Mouse (Mus musculus): ENCODE measurements around the gene Dpysl5.
A peak's percentile ranks its signal among the peaks of the same experiment; 100 is the strongest.

The Dpysl5 gene

DNA sequence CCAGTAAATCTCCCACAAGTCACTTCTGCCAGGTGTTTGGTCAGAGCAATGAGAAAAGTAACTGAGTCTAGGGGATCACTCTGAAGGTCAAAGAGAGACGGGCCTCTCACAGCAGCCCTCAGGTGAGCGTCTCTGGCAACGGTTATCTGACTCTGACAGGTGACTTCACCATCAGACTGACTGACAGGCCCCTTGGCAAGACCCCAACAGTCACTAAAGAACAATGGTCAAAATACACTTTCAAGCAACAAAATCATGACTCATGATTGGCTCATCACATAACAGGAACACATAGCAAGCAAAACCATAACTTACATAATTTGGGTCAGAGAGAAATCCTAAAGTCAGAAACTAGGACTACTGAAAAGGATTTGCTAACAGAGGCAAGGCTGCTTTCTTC lies 9.5 kb upstream of the Dpysl5 start:
- ATAC-seq (ENCODE audit: low TSS enrichment), result no peak

DNA sequence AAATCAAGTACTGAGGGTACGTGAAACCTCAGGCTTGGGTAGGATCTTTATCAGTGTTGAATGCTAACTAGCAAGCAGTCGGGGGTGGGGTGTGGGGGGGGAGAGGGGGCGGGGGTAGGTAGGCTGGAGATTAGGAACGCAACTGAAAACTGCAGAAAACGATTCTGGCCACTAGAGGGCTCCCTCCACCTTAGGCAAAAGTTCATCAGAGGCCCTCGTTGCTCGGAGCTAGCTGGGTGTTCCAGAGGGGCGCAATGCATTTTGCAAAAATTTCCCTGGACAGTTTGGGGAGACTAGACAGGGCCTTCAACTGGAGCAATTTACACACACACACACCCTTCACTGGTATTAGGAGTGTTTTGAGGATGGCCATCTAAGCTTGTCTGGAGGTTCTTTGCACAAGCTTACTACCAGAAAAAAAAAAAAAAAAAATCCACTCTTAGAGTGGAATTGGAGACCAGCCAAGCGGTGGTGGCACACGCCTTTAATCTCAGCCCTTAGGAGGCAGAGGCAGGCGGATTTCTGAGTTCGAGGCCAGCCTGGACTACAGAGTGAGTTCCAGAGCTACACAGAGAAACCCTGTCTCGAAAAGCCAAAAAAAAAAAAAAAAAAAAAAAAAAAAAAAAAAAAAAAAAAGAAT lies 1.5 kb upstream of the Dpysl5 start:
- no peak; the same call in 1 of the 2 replicates for ATAC-seq (ENCODE audit: low TSS enrichment)

DNA sequence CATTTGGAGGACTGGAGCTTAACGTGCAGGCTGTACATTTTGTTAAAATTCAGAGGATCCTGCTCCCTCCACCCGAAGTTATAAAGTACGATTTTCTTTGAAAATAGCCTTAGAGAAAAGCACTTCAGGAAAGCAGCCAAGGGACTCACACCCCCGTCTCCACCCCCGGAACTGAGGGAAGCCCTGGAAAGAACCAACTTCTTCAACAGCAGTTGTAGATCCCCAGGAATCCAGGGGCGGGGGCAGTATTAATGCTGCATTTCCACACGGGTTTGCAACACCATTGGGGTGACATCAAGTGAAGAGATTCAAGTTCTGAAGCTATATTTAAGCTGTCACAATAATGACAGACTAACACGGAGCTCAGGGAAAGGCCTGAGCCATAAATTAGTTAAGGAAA lies 878 bp upstream of the Dpysl5 start:
- peak; percentile 35; the same call in 1 of the 2 replicates for ATAC-seq (ENCODE audit: low TSS enrichment)

DNA sequence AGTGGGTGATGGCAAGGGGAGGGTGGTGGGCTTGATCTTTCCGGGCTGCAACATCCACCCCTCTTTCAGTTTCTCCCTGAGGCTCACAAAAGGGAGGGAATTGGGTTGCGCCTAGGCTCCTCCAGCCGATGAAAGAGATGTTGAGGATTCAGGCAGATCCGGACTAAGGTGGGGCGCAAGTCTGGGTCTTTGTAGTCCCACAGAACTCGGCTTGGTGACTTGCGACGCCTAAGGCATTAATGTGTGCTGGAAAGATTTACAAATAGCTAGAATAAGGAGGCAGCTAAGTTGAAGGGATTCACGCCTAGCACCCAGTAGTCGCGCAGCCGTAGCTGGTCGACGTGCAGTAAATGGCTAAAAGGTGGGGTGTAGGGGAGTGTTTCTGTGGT lies 632 bp downstream of the Dpysl5 start:
- ATAC-seq (ENCODE audit: low TSS enrichment), result peak; percentile 11; the same call in 1 of the 2 replicates

DNA sequence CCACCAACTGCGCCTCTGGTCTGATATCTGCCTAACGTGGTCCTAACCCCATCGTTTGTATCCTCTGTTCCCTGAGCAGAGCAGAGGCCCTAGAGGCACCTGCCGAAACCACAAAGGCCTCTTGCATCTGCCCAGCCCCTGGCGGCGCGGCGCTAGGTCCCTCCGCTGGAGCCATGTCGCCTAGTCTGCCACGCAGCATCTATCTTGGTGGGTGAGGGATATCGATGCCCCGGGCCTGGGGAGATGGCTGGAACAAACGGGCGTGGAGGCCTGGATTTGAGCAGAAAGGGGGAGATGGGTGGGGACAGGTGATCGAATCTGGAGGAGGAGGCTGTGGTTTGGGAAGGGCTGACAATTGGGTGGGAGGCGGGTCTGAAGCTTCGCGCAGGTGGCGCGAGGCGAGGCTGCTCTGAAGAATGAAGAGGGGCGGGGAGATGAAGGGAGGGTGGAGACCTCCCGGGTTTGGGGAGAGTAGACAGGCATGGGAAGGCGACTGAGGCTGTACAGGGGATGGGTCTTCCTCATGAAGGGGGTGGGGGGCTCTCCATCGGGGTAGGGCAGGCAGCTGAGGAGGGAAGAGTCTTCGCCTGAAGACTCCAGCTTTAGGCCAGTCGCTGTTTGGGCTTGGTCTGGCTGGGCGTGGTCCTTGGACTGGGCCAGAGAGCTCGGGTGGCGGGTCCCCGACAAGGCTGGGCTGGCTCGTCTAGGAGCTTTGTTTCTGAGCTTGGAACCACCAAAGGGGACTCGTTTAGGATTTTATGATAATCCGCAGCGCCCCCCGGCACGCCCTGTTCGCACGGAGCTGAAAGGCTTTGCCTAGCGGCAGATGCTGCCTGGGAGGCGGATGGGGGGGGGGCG lies 1.3 kb downstream of the Dpysl5 start:
- no peak for ATAC-seq (ENCODE audit: low TSS enrichment)

DNA sequence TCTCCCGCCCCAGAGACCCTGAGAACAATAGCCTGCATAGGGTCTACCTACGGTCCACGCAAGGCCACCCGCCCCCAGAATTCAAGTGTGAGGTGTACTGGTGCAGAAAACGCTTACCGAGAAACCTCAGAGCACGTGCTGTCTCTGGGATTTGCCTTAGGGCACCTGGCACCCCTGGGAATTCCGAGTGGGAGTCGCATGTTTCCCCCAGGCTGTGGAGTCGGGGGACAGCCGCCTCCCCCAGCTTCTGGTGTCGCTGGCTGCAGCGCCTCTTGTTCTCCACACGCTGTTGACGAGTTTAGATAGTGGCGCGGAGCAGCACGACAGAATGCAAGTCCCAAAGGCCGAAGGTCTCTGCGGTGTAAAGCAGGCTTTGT lies 1.9 kb downstream of the Dpysl5 start:
- ATAC-seq (ENCODE audit: low TSS enrichment), result no peak

DNA sequence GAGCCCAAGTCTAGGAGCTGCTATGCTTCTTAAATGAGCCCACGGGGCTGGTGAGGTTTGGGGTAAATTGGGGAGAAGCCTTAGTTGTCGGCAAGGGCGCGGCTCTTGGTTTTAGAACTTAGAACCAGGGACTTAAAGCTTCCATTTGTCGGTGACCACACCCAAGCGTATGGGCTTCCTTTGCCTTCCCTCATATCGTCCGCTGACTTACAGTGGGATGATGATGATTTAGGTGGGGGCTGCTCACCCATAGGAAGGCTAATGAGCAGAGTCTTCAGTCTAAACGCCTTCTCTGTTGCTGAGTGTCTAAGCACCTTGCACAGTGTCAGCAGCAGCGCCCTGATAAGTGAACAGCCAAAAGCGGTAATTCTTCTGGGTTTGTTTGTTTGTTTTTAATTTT lies 2.3 kb downstream of the Dpysl5 start:
- ATAC-seq (ENCODE audit: low TSS enrichment), result no peak

DNA sequence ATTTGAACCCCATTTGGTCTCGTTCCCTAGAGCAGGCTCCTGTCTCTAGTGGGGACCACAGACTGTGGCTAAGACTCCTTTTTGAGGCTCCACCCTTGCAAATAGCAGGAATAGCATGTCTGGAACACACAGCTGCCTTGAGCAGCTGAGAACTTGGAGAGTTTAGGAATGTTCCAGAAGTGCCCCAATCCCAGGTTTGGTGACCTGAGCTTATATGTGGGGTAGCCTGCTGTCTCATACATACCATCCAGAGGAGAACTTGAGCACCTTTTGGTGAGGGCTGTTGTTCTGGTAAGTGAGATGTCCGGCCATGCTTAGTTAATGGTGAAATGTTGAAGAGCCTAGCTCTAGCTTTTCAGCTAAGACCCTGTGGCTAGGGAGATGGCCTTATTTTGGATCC lies 4.9 kb downstream of the Dpysl5 start:
- no peak for ATAC-seq (ENCODE audit: low TSS enrichment)

DNA sequence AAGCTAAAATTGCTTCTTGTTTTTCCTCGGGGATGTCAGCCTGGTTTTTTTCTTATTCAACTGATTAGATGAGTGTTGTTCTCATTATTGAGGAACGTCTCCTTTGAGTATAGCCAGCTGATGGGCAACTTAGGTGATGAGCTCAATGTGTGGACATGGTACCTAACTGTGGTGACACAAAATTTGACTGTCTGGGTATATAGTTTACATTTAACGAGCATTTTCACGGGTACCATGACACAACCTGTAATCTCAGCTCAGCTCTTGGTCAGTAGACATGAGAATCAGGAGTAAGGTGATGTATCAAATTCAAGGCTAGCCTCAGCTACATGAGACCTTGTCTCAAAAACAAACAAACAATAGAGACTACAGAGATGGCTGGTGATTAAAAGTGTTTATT lies 6.1 kb downstream of the Dpysl5 start:
- ATAC-seq (ENCODE audit: low TSS enrichment), result no peak

DNA sequence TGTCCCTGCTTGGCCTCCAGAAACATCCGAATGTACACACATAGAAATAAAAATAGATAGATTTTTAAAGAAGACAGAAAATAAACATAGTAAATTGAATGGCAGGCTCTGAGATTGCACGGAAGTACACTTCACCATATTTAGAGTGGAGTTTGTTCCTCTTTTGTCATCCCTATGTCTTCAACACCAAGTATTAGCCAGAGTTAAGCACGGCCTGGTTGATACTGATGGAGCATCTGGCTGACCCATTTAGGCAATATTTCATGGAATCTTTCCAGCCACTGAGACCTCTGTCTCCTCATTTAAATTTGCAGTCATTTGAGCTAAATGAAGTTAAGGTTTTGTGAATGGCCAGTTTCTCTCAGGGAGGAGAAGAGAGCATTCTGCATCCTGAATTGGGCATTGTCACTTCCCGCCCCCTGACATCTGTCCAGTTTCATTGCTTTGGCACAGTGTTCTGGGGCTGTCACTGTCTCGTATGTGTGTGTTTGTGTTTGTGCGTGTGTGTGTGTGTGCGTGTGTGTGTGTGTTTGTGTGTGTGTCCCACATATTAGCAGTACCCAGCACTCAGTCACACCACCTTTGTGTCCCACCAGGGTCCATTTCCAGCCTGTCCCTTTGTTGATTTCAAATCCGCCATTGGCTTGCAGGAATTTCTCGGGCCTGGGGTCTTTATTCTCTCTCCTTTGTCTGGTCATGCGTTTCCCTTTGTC lies 6.8 kb downstream of the Dpysl5 start:
- no peak for ATAC-seq (ENCODE audit: low TSS enrichment)

DNA sequence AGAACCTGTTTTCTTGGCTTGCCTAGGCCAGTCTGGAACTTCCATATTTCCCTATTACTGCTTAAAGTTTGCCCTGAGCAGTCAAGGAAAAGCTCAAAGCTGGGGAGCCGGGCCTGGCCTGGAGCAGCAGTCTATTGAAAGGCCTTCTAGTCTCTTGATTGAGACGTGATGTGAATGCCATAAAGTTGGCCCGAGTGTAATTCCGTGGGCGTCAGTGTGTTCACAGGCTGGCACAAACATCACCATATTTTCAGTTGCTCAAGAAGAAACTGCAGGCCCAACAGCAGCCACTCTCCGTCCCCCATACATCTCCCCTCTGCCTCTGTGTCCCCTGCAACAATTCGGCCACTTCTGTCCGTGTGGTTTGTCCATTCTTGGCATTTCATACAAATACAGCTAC lies 10.6 kb downstream of the Dpysl5 start:
- ATAC-seq (ENCODE audit: low TSS enrichment), result no peak

DNA sequence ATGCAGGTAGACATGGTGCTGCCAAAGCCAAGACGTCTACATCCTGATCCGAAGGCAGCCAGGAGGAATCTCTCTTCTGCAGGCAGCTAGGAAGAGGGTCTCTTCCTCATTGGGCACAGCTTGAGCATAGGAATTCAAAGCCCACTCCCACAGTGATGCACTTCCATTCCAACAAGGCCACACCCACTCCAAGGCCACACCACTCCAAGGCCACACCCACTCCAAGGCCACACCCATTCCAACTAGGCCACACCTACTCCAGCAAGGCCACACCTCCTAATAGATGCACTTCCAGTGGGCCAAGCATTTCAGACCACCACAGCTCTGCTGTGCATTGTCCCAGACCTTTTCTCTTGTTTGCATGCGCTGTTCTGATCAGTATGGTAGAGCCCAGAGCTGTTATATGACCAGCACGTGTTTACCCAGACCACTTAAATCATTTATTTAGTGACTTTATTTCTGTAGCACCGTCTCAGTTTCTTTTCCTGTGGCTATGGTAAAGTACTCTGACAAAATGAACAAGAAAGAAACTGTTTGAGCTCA lies 14.9 kb downstream of the Dpysl5 start:
- ATAC-seq (ENCODE audit: low TSS enrichment), result no peak

DNA sequence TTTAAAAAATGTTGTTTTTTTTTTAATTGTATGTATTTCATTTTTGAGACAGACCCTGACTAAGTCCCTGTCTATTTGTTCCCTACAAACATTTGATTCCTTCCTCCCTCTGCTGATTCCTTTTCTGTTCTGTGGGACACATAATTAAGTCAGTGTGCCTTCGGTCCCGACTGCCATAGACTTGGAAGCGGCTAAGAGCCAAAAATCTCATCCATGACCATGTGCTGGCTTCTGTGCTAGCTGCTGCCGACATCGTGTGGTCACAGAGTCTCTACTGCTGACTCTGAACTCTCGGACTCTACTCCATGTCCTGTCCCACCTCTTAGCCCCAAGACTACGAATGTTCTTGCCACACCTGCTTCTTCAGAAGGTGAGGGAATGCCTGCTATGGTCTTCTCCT lies 21.1 kb downstream of the Dpysl5 start:
- ATAC-seq (ENCODE audit: low TSS enrichment), result no peak

DNA sequence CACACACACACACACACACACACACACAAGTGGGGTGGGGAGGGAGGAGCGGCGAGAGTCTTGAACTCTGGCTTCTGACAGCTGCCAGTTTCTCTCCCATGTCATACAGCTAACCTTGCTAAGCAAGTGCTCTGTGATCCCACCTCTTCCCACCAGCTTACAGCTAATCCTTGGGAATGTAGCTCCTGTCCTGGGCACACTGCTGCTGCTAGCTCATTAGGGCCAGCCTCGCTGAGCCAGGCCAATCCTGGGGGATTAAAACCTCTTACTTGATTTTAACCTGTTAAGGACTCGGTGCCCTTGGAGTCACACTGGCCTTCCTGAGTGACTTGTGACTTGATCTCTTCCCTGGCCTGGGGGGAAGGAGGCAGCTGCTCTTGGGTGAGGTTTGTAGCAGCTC lies 23.3 kb downstream of the Dpysl5 start:
- no peak for ATAC-seq (ENCODE audit: low TSS enrichment)

DNA sequence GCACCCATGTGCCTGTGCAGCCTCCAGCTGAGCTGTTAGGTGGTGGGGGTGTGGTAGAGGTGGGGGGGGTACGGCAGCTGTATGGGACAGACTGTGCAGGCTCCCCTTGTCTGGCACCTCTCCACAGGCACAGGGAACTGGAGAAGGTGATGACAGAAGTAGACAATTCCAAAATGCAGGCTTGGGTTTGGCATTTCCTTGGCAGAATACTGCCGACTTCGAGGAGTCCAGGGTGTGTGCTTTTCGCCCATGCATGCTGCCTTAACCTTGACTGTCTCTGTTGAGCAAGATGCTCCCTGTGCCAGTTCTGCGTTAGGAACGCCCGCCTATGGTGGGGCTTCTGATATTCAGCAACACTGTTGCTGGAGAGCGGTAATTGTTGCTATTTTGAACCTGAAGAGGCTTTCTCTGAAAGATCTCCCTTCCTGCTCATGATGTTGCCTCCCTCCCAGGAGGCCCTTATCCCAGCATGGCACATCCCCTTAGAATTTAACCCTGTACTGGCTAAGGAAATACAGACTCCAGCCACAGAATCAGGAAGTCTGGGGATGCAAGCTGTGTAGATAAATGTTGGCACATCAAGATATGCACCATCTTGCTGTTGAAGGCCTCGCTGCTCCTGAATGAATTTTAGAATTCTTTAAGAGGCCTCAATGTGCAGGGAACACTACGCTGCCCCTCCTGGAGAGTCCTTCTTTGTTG lies 26.9 kb downstream of the Dpysl5 start:
- peak; percentile 38; the same call in 1 of the 2 replicates for ATAC-seq (ENCODE audit: low TSS enrichment)

DNA sequence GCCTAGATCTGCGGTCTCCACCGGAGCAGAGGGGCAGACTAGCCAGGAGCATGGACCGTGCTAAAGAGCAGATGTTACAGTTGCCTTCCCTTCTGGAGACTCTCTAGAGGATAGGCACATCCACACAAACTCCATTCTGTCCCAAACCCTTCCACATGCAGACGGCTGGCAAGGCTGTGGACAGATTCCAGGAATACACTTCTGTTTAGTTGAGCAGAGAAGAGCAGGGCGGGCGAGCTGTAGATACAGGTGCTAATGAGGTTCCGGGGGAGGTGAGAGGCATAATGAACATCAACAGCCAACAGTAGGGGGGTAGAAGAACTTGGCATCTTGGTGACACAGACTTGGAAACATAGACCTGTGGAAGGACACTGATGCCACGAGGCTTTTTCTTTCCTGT lies 28.2 kb downstream of the Dpysl5 start:
- ATAC-seq (ENCODE audit: low TSS enrichment), result peak; percentile 59; the same call in 1 of the 2 replicates

DNA sequence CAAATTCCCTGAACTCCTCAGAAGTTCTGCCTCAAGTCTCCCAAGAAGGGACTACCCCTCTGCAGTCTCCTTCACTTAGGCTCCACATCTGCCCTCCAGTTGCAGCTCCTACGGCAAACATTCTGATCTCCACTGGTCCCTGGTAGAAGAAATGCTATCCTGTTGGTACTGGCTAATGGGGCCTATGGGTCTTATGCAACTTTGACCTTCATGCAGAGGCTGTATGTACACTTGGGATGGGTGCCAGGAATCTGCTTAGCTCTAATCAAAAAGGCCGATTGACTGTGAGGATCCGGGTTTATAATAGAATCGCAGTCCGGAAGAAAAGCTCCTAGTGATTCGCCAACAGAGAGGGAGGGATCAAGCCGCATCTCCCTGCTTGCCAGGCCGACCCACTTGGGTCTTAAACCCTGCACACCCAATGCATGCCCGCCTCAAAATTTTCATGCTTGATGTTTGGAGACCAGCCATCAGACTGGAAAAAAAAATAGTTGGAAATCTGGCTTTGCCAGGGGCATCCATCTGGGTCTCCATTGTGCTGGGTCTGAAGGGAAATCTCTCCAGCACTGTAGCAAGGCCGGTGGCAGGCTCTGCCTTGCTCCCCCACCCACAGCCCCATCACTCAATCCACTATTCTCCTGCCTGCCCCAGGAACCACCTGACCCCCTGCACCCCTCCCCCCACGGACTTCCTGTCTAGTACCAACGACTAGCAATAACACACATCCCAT lies 38.4 kb downstream of the Dpysl5 start:
- ATAC-seq (ENCODE audit: low TSS enrichment), result no peak

DNA sequence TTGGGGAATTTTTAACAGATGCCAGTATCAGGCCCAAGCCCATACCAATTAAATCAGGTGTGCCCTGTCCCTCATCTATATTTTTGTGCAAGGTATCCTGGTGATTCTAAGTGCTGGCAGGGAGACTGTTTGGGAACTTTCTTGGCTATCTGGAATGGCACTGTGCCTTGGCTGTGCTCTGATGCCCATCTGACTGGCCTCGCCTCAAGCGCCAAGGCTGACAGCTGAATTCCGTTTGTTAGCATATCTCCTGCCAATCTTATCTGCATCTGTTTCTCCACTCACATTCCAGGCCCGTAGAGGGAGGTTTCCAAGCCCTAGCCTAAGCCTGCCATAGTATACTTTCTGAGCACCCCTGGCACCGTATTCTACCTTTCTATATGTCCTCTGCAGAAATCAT lies 39.7 kb downstream of the Dpysl5 start:
- no peak for ATAC-seq (ENCODE audit: low TSS enrichment)

DNA sequence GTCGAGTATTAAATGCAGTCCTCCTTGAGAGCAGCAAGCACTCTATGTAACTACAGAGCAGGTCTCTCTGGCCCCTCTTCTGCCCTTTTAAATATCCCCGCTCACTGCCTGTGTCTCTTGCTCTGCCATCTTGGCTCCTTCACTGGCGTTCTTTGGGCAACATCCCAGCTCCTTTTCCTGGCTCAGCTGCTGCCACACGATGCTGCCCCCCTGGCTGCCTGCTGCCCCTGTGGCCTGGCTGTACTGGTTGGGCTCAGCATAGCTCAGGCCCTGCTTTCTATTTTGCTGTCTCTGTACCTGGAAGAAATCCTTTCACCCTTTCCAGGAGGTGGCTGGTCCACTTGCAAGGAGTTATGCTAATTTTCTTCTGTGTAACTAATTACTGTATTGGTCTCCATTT lies 41.8 kb downstream of the Dpysl5 start:
- no peak for ATAC-seq (ENCODE audit: low TSS enrichment)

DNA sequence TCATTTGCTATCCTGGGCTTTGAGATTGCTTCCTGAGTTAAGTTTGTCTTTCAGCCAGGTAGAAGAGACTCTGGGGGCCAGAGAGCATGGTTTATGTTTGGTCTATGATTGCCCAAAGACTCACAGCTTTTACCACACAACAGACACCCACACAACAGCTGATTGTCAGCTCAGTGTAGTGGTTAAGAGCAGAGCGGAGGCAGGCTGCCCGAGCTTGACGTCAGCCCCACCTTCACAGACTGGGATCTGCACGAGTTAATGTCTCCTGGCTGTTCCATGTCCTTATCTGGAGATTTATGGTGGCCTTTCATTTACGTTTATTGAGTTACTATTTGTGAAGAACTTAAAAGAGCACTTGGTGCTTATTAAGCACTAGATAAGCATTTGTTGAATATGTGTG lies 43.9 kb downstream of the Dpysl5 start:
- ATAC-seq (ENCODE audit: low TSS enrichment), result peak; percentile 52; the same call in 1 of the 2 replicates

Measured in frontal cortex, adult (tissue).